Mouse (Mus musculus) ES-E14 (cell line): ENCODE measurements at regions not wholly inside any gene's neighbourhood (a gene's known extent, or its start where the extent isn't known, plus 50 kb on each side); places are given as distances from the start of the nearest gene placed in this dataset.

ENCODE experiments used
- HCFC1 ChIP-seq: IDR thresholded peaks from 2 replicates; pipeline ENCODE4 v1.6.1; 2012; ENCODE audit warnings: low read length, inconsistent platforms, borderline replicate concordance; ENCODE audit not compliant: insufficient read depth
- ZNF384 ChIP-seq: IDR thresholded peaks from 2 replicates; pipeline ENCODE4 v1.6.1; 2012; ENCODE audit warnings: low read depth, low read length, inconsistent platforms

- no peak for TF ChIP-seq HCFC1
- TF ChIP-seq ZNF384, result no peak
Measured at GRCm38 (mm10) chr1:176615673-176616072, 198.2 kb downstream of the Cep170 start.
